Mouse (Mus musculus) bone marrow macrophage, adult 2 months (primary cell): ENCODE measurements around the gene Gnb2.

ENCODE experiments used
- CTCF ChIP-seq: IDR thresholded peaks from 2 replicates; pipeline ENCODE4 v1.5.1; 2012; ENCODE audit warnings: low read depth, mild to moderate bottlenecking, low read length, moderate library complexity
- POLR2A ChIP-seq: IDR thresholded peaks from 2 replicates; pipeline ENCODE4 v1.6.1; 2012; ENCODE audit warnings: mild to moderate bottlenecking, low read depth, low read length, borderline replicate concordance

DNA sequence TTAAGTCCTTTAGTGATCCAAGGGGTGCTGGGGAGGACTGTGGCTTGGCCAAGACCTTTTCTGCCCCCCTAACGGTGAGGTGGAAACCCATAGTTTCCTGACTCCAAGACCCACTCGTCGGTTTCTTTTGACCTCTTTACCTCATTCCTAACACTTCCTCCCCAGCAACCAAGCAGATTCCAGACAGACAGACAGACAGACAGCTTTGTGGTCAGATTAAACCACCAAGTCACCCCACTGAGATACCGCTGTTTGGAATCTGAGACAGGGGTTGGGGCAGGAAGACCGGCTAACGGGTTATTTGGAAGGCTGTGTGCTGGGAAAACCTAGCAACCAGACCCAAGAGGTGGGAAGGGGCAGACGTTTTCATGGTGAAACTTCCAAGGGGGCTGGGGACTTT lies 36.9 kb upstream of the Gnb2 start:
- TF ChIP-seq CTCF (no peak), POLR2A (no peak)
